ENCODE assay signal across 9 mouse cellular contexts in the genomic region with DNA sequence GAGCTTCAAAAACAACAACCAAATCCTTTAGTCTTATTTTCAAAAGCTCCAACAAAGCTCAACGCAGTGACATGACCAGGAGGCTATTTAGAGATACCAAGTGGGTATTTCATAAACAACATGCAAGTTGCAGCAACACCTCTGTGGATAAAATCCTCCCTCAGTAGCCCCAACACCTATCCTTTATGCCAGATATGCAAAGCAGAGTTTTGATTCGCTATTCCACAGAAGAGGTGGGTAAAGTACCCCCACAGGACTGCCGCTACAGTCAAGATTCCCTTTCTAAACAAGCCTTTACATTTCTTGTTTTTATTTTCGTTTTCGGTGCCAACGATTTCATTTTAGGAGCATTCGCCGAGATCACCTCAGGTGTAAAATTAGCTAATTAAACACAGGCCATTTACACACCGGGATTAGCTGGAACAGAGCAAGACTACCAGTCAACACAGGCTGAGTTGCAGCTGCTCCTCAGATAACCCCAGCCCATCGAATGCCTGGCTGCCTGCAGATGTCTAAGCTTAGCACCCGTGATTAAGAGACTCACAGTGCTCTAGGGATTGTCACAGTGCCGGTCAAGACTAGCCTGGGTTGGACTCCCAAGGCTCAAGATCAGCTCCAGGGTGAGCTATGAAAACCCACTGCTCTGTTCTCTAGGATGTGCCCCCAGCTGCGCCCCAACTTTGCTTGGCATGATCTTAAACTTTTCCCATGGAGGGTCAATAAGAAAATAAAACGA. TPM values are rescaled to one million over a fixed set of nuclear protein-coding genes. Genes with fewer than 3 reads are reported as not detected.
A peak's percentile ranks its signal among the peaks of the same experiment; 100 is the strongest.
DNase-seq lines count a peak whose midpoint lies in the region; ATAC-seq lines count a peak whose summit lies in the region.
"Had no signal": no experiment of that assay in that cellular context is flagged by ENCODE, and none has a peak within 500 bp of the region (broad histone marks: within the 10 kb centered on the region; RNA-seq: fewer than 3 reads in every experiment).

No protein-coding gene starts in this region.

- no peak for DNase-seq in heart, adult 8-10 months (ENCODE audit: low spot score)
- DNase-seq in cerebellum, postnatal 25 days, result peak; percentile 28 to 40
- DNase-seq in midbrain, embryonic 10.5 days (ENCODE audit: low spot score), result no peak
- no peak for DNase-seq in adrenal gland, postnatal 25 days
- DNase-seq in gastrocnemius, postnatal 25 days, result no peak

- 14% methylated on average over 14 of the region's 14 CpGs for WGBS in heart, embryonic 12.5 days
- 12% methylated on average over 14 of the region's 14 CpGs for WGBS in heart, embryonic 16.5 days
- WGBS in midbrain, embryonic 10.5 days, result 16% methylated on average over 14 of the region's 14 CpGs

- H3K27ac ChIP-seq in heart, embryonic 12.5 days (ENCODE audit: poor library complexity, severe bottlenecking), result peak overlapping the region; percentile 32; the same call in 1 of the 2 replicates
- peak overlapping the region; percentile 54; the same call in 1 of the 2 replicates for H3K27ac ChIP-seq in heart, embryonic 16.5 days (ENCODE audit: low read length)
- peak overlapping the region; percentile 84 for H3K27ac ChIP-seq in midbrain, embryonic 10.5 days (replicated peaks)

- peak overlapping the region; percentile 76 for H3K4me3 ChIP-seq in heart, embryonic 12.5 days
- H3K4me3 ChIP-seq in heart, embryonic 16.5 days (ENCODE audit: low read length), result peak overlapping the region; percentile 55
- H3K4me3 ChIP-seq in midbrain, embryonic 10.5 days, result peak overlapping the region; percentile 74

- H3K4me1 ChIP-seq in heart, embryonic 12.5 days (replicated peaks), result peaks cover 10% of the 10 kb centered on the region
- no peaks in the 10 kb centered on the region for H3K4me1 ChIP-seq in heart, embryonic 16.5 days (ENCODE audit: control insufficient read depth, insufficient read depth, low read length)
- H3K4me1 ChIP-seq in midbrain, embryonic 10.5 days, result peaks cover 36% of the 10 kb centered on the region

- 0 out of 2 replicates have a peak, but pooled peaks cover 3% of the 10 kb centered on the region for H3K27me3 ChIP-seq in heart, embryonic 12.5 days (replicated peaks)
- peaks cover 4% of the 10 kb centered on the region; the same call in 1 of the 2 replicates for H3K27me3 ChIP-seq in heart, embryonic 16.5 days (ENCODE audit: control insufficient read depth, insufficient read depth, low read length)
- H3K27me3 ChIP-seq in midbrain, embryonic 10.5 days (ENCODE audit: low read depth, poor library complexity, severe bottlenecking), result peaks cover 40% of the 10 kb centered on the region

- peak; percentile 19; the same call in 1 of the 2 replicates for ATAC-seq in heart, embryonic 12.5 days (ENCODE audit: insufficient number of reproducible peaks, low FRiP score)
- ATAC-seq in heart, embryonic 16.5 days (replicated peaks; ENCODE audit: extremely low read depth, insufficient read depth, low FRiP score), result peak; percentile 55; the same call in 1 of the 2 replicates
- no peak for ATAC-seq in CD4-positive, CD25-positive, alpha-beta regulatory T cell, adult 4 months
- ATAC-seq: Patski had no signal

- peak overlapping the region; percentile 91 for H3K4me2 ChIP-seq in heart, embryonic 12.5 days
- H3K4me2 ChIP-seq in heart, embryonic 16.5 days (ENCODE audit: low read depth, low read length), result peak overlapping the region; percentile 66

- no peaks in the 10 kb centered on the region for H3K9me3 ChIP-seq in heart, embryonic 12.5 days (replicated peaks)
- no peaks in the 10 kb centered on the region for H3K9me3 ChIP-seq in heart, embryonic 16.5 days (replicated peaks; ENCODE audit: control insufficient read depth, low read length)
- H3K9me3 ChIP-seq in midbrain, embryonic 10.5 days (replicated peaks), result no peaks in the 10 kb centered on the region

- peaks cover 7% of the 10 kb centered on the region; the same call in 1 of the 2 replicates for H3K36me3 ChIP-seq in heart, embryonic 12.5 days
- peaks cover 4% of the 10 kb centered on the region for H3K36me3 ChIP-seq in heart, embryonic 16.5 days (ENCODE audit: control insufficient read depth, insufficient read depth)
- H3K36me3 ChIP-seq in midbrain, embryonic 10.5 days, result no peaks in the 10 kb centered on the region

- H3K9ac ChIP-seq in heart, embryonic 12.5 days, result peak overlapping the region; percentile 82
- peak overlapping the region; percentile 59 for H3K9ac ChIP-seq in heart, embryonic 16.5 days (ENCODE audit: low read length)

RNA-seq across cellular contexts. Expression of gene Slc24a2, which starts 0.9 kb away (rescaled TPM):
- polyA plus RNA-seq in heart, embryonic 12.5 days (2016; fragmentation: Nextera tagmentation; extraction: Ambion mirVana), result 6.5 and 7.1 TPM in 2 replicates
- total RNA-seq in heart, adult 8-10 months (2022), result 1 to 10 TPM; 1.3 to 2.8 (median 2.5) TPM
- polyA plus RNA-seq in heart, embryonic 16.5 days (2015; fragmentation: Nextera tagmentation; extraction: Ambion mirVana), result 4.6 TPM in 2 replicates
- polyA plus RNA-seq in midbrain, embryonic 10.5 days (2016; fragmentation: Nextera tagmentation; extraction: Ambion mirVana), result 0.92 and 1.1 TPM in 2 replicates
- polyA plus RNA-seq in CD4-positive, CD25-positive, alpha-beta regulatory T cell, adult 4 months (2017; shearing (Covaris generic)), result not detected
- 7.4 and 17.3 TPM in 2 replicates for total RNA-seq in adrenal gland, postnatal 25 days (2021)
- under 1 TPM; 0.20 to 0.29 TPM for total RNA-seq in gastrocnemius, postnatal 25 days (2021)
- polyA plus RNA-seq: Patski had no signal

Comparison
In these comparisons a context has a peak if more than half of its experiments do, and no peak if none do; other contexts are left out.
1. H3K27ac ChIP-seq: peak in every context shown above with its lines; median percentile 84 in midbrain, embryonic 10.5 days; 54 in heart, embryonic 16.5 days; 32 in heart, embryonic 12.5 days.
2. DNase-seq: peak in cerebellum, postnatal 25 days (2 of 2); none in heart, adult 8-10 months (single experiment), midbrain, embryonic 10.5 days (single experiment), adrenal gland, postnatal 25 days (single experiment) and gastrocnemius, postnatal 25 days (single experiment).
3. Peak in every context shown above with its lines, with median percentiles within 50 percentile points of each other: H3K4me3 ChIP-seq.